Mouse (Mus musculus): ENCODE measurements around the gene Siae. TPM values are rescaled to one million over a fixed set of nuclear protein-coding genes. Genes with fewer than 3 reads are reported as not detected.

The Siae gene
- polyA plus RNA-seq, 1 experiment = not detected

- Histone ChIP-seq H3K4me1 (ENCODE audit: control insufficient read depth) (peaks cover 10% of the 10 kb centered on the region), H3K9me3 (ENCODE audit: control insufficient read depth, low read length) (peaks cover 3% of the 10 kb centered on the region; the same call in 1 of the 2 replicates), H3K27me3 (ENCODE audit: control insufficient read depth) (peaks cover 64% of the 10 kb centered on the region), H3K36me3 (ENCODE audit: control insufficient read depth) (peaks cover 4% of the 10 kb centered on the region), H3K4me3 (replicated peaks) (no peak within 1 kb of the TSS)
- TF ChIP-seq TAL1 (IDR thresholded peaks at IDR 0.05; ENCODE audit: low read length) (no peak), GATA1 (IDR thresholded peaks at IDR 0.05; ENCODE audit: low read length) (no peak)
Observed at GRCm38 (mm10) chr9:37527396-37528224, 27.9 kb upstream of the Siae start, which contains the start of gene Esam. Gene Esam, plus strand, starts transcription at chr9:37528078.

GRCm38 (mm10) chr9:37528225-37528970, 27.1 kb upstream of the Siae start:
- Histone ChIP-seq H3K9me3 (ENCODE audit: control insufficient read depth, low read length) (peaks cover 3% of the 10 kb centered on the region; the same call in 1 of the 2 replicates), H3K4me3 (replicated peaks) (no peak overlapping the region), H3K36me3 (ENCODE audit: control insufficient read depth) (no peaks in the 10 kb centered on the region), H3K27me3 (ENCODE audit: control insufficient read depth) (peaks cover 68% of the 10 kb centered on the region), H3K4me1 (ENCODE audit: control insufficient read depth) (peaks cover 10% of the 10 kb centered on the region)
- TF ChIP-seq GATA1 (IDR thresholded peaks at IDR 0.05; ENCODE audit: low read length) = no peak
- TF ChIP-seq TAL1 (IDR thresholded peaks at IDR 0.05; ENCODE audit: low read length) = no peak

GRCm38 (mm10) chr9:37530031-37530887, 25.2 kb upstream of the Siae start:
- peaks cover 71% of the 10 kb centered on the region for H3K27me3 ChIP-seq (ENCODE audit: control insufficient read depth)
- H3K4me1 ChIP-seq (ENCODE audit: control insufficient read depth) = peaks cover 10% of the 10 kb centered on the region
- no peaks in the 10 kb centered on the region for H3K36me3 ChIP-seq (ENCODE audit: control insufficient read depth)
- peak overlapping the region; percentile 7 for H3K4me3 ChIP-seq (replicated peaks)
- TF ChIP-seq TAL1 (IDR thresholded peaks at IDR 0.05; ENCODE audit: low read length) = no peak
- TF ChIP-seq GATA1 (IDR thresholded peaks at IDR 0.05; ENCODE audit: low read length) = no peak
- peaks cover 3% of the 10 kb centered on the region; the same call in 1 of the 2 replicates for H3K9me3 ChIP-seq (ENCODE audit: control insufficient read depth, low read length)

- peaks cover 70% of the 10 kb centered on the region for H3K27me3 ChIP-seq (ENCODE audit: control insufficient read depth)
- peaks cover 10% of the 10 kb centered on the region for H3K4me1 ChIP-seq (ENCODE audit: control insufficient read depth)
- no peaks in the 10 kb centered on the region for H3K36me3 ChIP-seq (ENCODE audit: control insufficient read depth)
- H3K4me3 ChIP-seq (replicated peaks) = no peak overlapping the region
- peaks cover 3% of the 10 kb centered on the region; the same call in 1 of the 2 replicates for H3K9me3 ChIP-seq (ENCODE audit: control insufficient read depth, low read length)
- TF ChIP-seq GATA1 (IDR thresholded peaks at IDR 0.05; ENCODE audit: low read length) = no peak
- TF ChIP-seq TAL1 (IDR thresholded peaks at IDR 0.05; ENCODE audit: low read length) = no peak
Observed at GRCm38 (mm10) chr9:37530888-37531705, 24.4 kb upstream of the Siae start.

DNA sequence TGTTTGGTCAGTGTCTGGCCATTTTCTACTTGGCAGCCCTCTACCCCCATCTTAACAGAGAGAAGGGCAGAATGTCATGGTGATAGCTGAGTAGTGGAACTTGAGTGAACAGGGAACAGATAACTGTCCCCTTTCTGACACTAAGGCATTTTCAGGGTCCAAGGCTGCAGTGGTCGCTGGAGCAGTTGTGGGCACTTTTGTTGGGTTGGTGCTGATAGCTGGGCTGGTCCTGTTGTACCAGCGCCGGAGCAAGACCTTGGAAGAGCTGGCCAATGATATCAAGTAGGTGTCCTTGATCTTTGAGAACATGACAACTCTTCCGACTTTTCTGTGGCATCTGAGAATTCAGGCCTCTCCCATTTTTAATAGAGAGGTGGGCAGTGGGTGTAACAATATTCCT, 18.6 kb upstream of the Siae start:
- H3K27me3 ChIP-seq (ENCODE audit: control insufficient read depth) = peaks cover 14% of the 10 kb centered on the region

GRCm38 (mm10) chr9:37537658-37538250, 17.7 kb upstream of the Siae start:
- Histone ChIP-seq H3K9me3 (ENCODE audit: control insufficient read depth, low read length) (no peaks in the 10 kb centered on the region), H3K4me3 (replicated peaks) (no peak overlapping the region), H3K27me3 (ENCODE audit: control insufficient read depth) (peaks cover 6% of the 10 kb centered on the region; the same call in 1 of the 2 replicates), H3K36me3 (ENCODE audit: control insufficient read depth) (no peaks in the 10 kb centered on the region), H3K4me1 (ENCODE audit: control insufficient read depth) (no peaks in the 10 kb centered on the region)
- no peak for TF ChIP-seq GATA1 (IDR thresholded peaks at IDR 0.05; ENCODE audit: low read length)
- no peak for TF ChIP-seq TAL1 (IDR thresholded peaks at IDR 0.05; ENCODE audit: low read length)

More for the DNA sequence above, 18.6 kb upstream of the Siae start:
- no peaks in the 10 kb centered on the region for H3K4me1 ChIP-seq (ENCODE audit: control insufficient read depth)
- H3K36me3 ChIP-seq (ENCODE audit: control insufficient read depth) = no peaks in the 10 kb centered on the region
- TF ChIP-seq GATA1 (IDR thresholded peaks at IDR 0.05; ENCODE audit: low read length) = no peak
- TF ChIP-seq TAL1 (IDR thresholded peaks at IDR 0.05; ENCODE audit: low read length) = no peak
- no peak overlapping the region for H3K4me3 ChIP-seq (replicated peaks)
- no peaks in the 10 kb centered on the region for H3K9me3 ChIP-seq (ENCODE audit: control insufficient read depth, low read length)

DNA sequence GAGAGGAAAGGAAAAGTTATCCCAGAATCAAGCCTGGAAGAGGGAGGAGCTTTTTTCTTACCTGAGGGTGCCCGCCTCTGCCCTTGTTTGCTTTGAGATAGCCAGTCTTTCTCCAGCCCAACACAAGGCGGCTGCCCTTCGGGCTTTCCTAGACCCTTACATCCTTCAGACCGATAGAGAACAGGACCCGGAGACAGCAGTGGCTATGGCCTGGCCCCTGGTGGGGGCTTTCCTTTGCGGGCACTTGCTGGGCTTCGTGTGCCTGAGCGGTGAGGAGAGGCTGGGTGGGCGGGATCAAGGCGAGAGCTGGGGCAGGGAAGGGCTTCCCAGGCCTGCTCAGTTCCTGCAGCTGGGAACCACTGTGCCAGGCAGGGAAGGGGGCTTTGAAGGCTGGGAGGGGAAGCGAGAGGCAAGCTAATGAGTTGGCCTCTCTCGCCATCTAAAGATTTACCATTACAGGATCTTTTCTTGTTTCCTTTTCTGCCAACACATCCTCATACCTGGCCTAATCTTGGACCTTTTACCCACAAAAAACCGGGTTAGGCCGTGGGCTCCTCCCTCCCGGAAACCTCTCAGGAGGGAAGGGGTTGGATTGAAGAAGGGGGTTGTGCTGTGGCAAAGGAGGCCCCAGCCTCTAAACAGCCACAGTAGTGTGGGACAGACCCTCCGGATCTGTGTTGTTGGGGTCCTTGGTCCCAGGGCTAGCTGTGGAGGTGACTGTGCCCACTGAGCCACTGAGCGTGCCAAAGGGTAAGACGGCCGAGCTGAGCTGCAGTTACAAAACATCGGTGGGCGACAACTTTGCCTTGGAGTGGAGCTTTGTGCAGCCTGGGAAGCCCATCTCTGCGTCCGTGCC, 16.1 kb upstream of the Siae start, which contains the start of gene Vsig2:
Gene Vsig2 (plus strand): TSS at position 86 of the 856 bp plus-strand sequence.
- Histone ChIP-seq H3K4me3 (replicated peaks) (no peak within 1 kb of the TSS), H3K27me3 (ENCODE audit: control insufficient read depth) (no peaks in the 10 kb centered on the region; the same call in 1 of the 2 replicates), H3K36me3 (ENCODE audit: control insufficient read depth) (no peaks in the 10 kb centered on the region), H3K4me1 (ENCODE audit: control insufficient read depth) (peaks cover 4% of the 10 kb centered on the region), H3K9me3 (ENCODE audit: control insufficient read depth, low read length) (no peaks in the 10 kb centered on the region)
- TF ChIP-seq TAL1 (IDR thresholded peaks at IDR 0.05; ENCODE audit: low read length) (no peak), GATA1 (IDR thresholded peaks at IDR 0.05; ENCODE audit: low read length) (no peak)

All from erythroblast, embryonic 14.5 days (primary cell).